Mouse (Mus musculus): ENCODE measurements around the gene Skp2.

GRCm38 (mm10) chr15:9093598-9094365 is 61.4 kb downstream of the Skp2 start:
- TF ChIP-seq POLR2A (IDR thresholded peaks at IDR 0.05; ENCODE audit: extremely low read depth, insufficient read depth, low read length) (no peak), CTCF (IDR thresholded peaks at IDR 0.05; ENCODE audit: extremely low read depth, insufficient read depth, low read length) (no peak)
